Mouse (Mus musculus) olfactory bulb, adult 2 months (tissue): ENCODE measurements around the gene Tmub1.

Experiments used
- CTCF ChIP-seq: fragments of 200-500 bp; IDR thresholded peaks from 2 replicates; pipeline ENCODE4 v1.5.1; 2012; ENCODE audit warnings: low read depth, mild to moderate bottlenecking, low read length, moderate library complexity; ENCODE audit not compliant: insufficient read depth
- POLR2A ChIP-seq: fragments of 200-500 bp; IDR thresholded peaks from 2 replicates; pipeline ENCODE4 v1.6.1; 2012; ENCODE audit warnings: mild to moderate bottlenecking, low read depth, low read length, moderate library complexity; ENCODE audit not compliant: insufficient read depth

DNA sequence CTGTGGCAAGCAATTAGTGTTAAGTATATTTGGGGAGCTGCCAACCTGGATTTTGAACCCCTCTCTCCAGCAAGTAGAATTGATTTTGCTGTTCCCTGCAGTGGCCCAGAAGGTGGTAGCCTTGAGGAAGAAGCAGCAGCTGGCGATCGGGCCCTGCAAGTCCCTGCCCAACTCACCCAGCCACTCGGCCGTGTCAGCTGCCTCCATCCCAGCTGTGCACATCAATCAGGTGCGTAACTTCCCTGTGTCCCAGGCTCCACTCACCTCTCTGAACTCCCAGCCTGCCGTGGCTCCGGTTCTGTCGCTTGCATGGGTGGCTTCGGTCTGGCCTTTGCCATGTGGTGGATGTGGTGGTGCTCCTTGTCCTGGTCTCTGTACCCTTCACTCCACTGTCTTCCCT lies 30.3 kb upstream of the Tmub1 start:
- TF ChIP-seq CTCF (no peak), POLR2A (no peak)
